Mouse (Mus musculus): Measurements from ENCODE around the gene Pogz. TPM values are rescaled to one million over a fixed set of nuclear protein-coding genes. Genes with fewer than 3 reads are reported as not detected.
"Not testable (repeated sequence)": the region's sequence is repeated elsewhere in the genome, so short reads cannot be mapped to it uniquely, and the experiment has no call there.

The Pogz gene
- polyA plus RNA-seq, 1 experiment from 2014 or later: 22.0 TPM

DNA sequence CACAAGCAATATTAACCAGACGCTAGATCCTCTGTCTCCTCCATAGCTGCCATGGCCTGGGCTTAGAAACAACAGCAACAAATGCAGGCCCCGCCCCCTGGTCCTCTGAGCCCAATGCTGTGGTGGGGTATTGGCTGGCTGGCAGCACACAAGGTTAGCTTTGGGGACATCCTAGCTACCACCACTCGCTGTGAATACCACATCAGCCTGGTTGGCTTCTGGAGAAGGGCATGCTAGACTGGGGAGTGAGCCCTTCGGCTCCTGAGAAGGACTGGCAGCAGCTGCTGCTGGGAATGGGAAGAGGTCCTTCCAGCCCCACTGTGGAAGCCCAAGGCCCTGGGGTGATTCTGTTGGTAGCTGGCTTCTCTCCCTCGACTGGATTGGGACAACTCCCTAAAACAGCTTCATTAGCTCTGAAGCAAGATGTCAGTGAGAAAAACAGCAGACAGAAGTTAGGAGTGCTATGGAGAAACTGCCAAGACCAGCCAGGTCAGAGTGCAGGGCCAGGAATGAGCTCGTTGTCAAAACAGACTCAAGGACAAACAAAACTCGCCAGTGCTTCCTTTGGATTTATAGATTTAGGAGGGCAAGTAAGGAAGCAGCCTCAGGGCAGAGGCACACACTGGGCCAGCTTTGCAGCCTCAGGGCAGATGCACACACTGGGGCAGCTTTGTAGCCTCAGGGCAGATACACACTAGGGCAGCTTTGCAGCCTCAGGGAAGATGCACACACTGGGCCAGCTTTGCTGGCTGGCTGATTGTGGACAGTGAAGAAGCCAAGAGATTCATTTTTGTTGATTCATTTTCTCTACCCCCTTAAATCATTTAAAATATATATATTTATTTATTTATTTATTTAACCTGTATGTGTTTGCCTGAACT lies 93.3 kb downstream of the Pogz start:
- WGBS: 50% methylated on average over 7 of the region's 7 CpGs
- not testable (repeated sequence) for H3K9me3 ChIP-seq (replicated peaks; ENCODE audit: control insufficient read depth, low read length); H3K9ac ChIP-seq (ENCODE audit: low read length); H3K4me3 ChIP-seq (ENCODE audit: low read depth, low read length); ATAC-seq; H3K4me1 ChIP-seq (ENCODE audit: control insufficient read depth, insufficient read depth, low read length); H3K36me3 ChIP-seq (ENCODE audit: control insufficient read depth, insufficient read depth, low read length); DNase-seq (ENCODE audit: low spot score); H3K27me3 ChIP-seq (replicated peaks; ENCODE audit: control insufficient read depth, insufficient read depth, low read length); H3K4me2 ChIP-seq (ENCODE audit: low read length); H3K27ac ChIP-seq (ENCODE audit: low read depth, low read length)

DNA sequence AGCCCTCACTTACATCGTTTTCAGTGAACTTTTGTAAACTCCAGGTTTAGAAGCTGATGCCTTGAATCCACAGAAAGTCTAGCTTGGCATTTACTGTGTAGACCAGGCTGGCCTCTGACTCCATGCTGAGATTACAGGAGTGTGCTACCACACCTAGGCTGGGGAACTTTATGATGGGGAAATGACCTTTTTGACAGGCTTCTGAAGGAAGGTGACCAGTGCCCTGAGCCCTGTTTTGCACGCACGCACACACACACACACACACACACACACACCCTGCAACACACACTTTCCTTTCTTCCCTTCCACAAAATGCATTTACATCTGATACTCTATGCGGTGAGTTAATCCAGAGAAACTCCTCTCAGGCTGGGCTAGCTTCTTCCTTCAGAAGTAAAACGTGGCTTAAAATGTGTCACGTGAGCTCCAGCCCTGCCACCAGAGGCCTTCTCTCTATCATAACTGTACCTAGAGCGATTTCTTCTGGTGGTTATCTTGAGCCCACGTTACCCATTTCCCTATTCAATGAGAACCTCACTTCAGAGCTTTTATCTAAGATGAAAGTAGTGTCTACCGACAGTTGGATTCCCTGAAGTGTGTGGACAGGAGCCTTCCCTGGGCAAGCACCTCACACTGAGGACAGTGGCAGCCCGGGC lies 94.2 kb downstream of the Pogz start:
- DNase-seq (ENCODE audit: low spot score); H3K4me1 ChIP-seq (ENCODE audit: control insufficient read depth, insufficient read depth, low read length); H3K27me3 ChIP-seq (replicated peaks; ENCODE audit: control insufficient read depth, insufficient read depth, low read length); H3K4me3 ChIP-seq (ENCODE audit: low read depth, low read length); H3K9me3 ChIP-seq (replicated peaks; ENCODE audit: control insufficient read depth, low read length); H3K9ac ChIP-seq (ENCODE audit: low read length); H3K27ac ChIP-seq (ENCODE audit: low read depth, low read length); H3K4me2 ChIP-seq (ENCODE audit: low read length); H3K36me3 ChIP-seq (ENCODE audit: control insufficient read depth, insufficient read depth, low read length); ATAC-seq: not testable (repeated sequence)
- 81% methylated on average over 10 of the region's 10 CpGs for WGBS

Other genes starting within 250 kb of the Pogz start
- not detected in 2 replicates for gene Gm10972, start 194.5 kb upstream of the Pogz start, polyA plus RNA-seq (2014; fragmentation: Nextera tagmentation; extraction: Ambion mirVana)
- 4.6 and 4.8 TPM in 2 replicates for gene Tuft1, start 178.7 kb upstream of the Pogz start, polyA plus RNA-seq (2014; fragmentation: Nextera tagmentation; extraction: Ambion mirVana)
- 0.67 TPM in 1 of 2 replicates, not detected in the other for gene Selenbp2, start 144.0 kb upstream of the Pogz start, polyA plus RNA-seq (2014; fragmentation: Nextera tagmentation; extraction: Ambion mirVana)
- gene Cgn, start 51.1 kb upstream of the Pogz start, polyA plus RNA-seq (2014; fragmentation: Nextera tagmentation; extraction: Ambion mirVana): 1.9 and 2.9 TPM in 2 replicates
- gene Psmb4, start 49.4 kb downstream of the Pogz start, polyA plus RNA-seq (2014; fragmentation: Nextera tagmentation; extraction: Ambion mirVana): 438 and 518 TPM in 2 replicates
- 10.0 TPM in 2 replicates for gene Selenbp1, start 95.5 kb downstream of the Pogz start, polyA plus RNA-seq (2014; fragmentation: Nextera tagmentation; extraction: Ambion mirVana)
- gene Rfx5, start 116.5 kb downstream of the Pogz start, polyA plus RNA-seq (2014; fragmentation: Nextera tagmentation; extraction: Ambion mirVana): 5.6 and 5.9 TPM in 2 replicates
- gene Pi4kb, start 137.2 kb downstream of the Pogz start, polyA plus RNA-seq (2014; fragmentation: Nextera tagmentation; extraction: Ambion mirVana): 28.8 and 31.0 TPM in 2 replicates
- gene Zfp687, start 177.9 kb downstream of the Pogz start, polyA plus RNA-seq (2014; fragmentation: Nextera tagmentation; extraction: Ambion mirVana): 16.4 and 21.8 TPM in 2 replicates
- gene Psmd4, start 205.0 kb downstream of the Pogz start, polyA plus RNA-seq (2014; fragmentation: Nextera tagmentation; extraction: Ambion mirVana): 293 and 334 TPM in 2 replicates

All from forebrain, embryonic 14.5 days (tissue).